Mouse (Mus musculus): ENCODE data around the gene Slc22a15.

- TF ChIP-seq EP300 (IDR thresholded peaks at IDR 0.05) (no peak), CTCF (IDR thresholded peaks at IDR 0.05) (no peak)
Measured at GRCm38 (mm10) chr3:101861856-101862255, 62.4 kb downstream of the Slc22a15 start.
